Mouse (Mus musculus): ENCODE results near the gene Prkcz. TPM values are rescaled to one million over a fixed set of nuclear protein-coding genes. Genes with fewer than 3 reads are reported as not detected.
"Not testable (repeated sequence)": the region's sequence is repeated elsewhere in the genome, so short reads cannot be mapped to it uniquely, and the experiment has no call there.

The Prkcz gene
- polyA plus RNA-seq, 2 experiments from 2014 or later = 9.0 to 12.2 TPM

GRCm38 (mm10) chr4:155357601-155358000, 3.6 kb downstream of the Prkcz start:
- ATAC-seq = no peak

DNA sequence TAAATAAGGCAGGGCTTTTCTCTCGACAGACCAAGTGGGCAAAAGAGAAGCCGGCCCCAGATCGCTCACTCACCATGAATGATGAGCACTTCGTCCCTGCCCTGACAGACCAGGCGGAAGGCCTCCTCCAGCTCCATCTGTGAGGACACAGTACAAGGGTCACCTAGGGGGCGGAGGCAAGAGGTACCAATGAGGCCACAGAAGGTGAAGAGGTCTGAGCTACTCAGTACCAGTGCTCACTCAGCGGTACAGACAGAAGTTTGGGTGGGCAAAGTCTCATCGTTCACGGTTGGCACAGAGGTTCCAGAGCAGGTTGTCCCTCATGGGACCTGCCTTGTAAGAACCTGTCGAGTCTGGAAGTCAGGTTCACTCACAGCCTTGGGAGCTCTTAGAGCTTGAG, 4.8 kb downstream of the Prkcz start:
- ATAC-seq = no peak

- no peak for ATAC-seq
Observed at GRCm38 (mm10) chr4:155354546-155354945, 6.6 kb downstream of the Prkcz start.

- ATAC-seq = no peak
Observed at GRCm38 (mm10) chr4:155354035-155354434, 7.1 kb downstream of the Prkcz start.

- ATAC-seq = no peak
Observed at GRCm38 (mm10) chr4:155352581-155352980, 8.6 kb downstream of the Prkcz start.

DNA sequence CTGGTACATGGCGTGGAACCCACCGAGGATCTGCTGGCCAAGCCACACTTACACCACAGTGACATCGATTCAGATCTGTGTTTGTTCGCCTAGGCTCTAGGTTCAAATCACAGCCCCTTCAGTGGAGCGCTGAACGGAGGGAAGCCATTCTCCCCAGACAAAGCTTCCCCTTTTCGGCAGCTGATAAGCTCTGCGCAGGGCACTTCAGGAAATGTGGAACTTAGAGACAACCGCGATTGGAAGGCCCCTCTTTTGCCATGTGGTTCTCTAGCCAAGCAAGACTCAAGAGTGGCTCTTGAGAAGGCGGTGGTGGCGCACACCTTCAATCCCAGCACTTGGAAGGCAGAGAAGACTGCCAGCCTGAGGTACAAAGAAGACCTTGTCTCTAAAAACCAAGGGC, 14.8 kb downstream of the Prkcz start:
- ATAC-seq = no peak

- peak; percentile 58 for ATAC-seq
Observed at GRCm38 (mm10) chr4:155345608-155345953, 15.6 kb downstream of the Prkcz start.

- no peak for ATAC-seq
Observed at GRCm38 (mm10) chr4:155344716-155345607, 16.2 kb downstream of the Prkcz start.

DNA sequence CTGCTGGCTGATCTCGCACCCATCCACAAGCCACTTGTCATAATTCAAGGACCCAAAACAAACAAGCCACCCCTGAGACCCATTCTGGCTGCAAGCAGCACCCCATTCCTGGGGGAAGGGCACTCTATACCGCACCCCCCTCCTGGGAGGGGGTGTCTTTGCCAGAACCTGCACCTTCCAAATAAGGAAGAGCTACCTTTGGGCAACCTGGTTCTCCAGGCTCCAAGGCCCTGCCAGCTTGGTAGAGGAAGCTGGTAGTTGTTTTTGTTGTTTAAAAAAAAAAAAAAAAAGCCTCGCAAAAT, 16.9 kb downstream of the Prkcz start:
- ATAC-seq = no peak

DNA sequence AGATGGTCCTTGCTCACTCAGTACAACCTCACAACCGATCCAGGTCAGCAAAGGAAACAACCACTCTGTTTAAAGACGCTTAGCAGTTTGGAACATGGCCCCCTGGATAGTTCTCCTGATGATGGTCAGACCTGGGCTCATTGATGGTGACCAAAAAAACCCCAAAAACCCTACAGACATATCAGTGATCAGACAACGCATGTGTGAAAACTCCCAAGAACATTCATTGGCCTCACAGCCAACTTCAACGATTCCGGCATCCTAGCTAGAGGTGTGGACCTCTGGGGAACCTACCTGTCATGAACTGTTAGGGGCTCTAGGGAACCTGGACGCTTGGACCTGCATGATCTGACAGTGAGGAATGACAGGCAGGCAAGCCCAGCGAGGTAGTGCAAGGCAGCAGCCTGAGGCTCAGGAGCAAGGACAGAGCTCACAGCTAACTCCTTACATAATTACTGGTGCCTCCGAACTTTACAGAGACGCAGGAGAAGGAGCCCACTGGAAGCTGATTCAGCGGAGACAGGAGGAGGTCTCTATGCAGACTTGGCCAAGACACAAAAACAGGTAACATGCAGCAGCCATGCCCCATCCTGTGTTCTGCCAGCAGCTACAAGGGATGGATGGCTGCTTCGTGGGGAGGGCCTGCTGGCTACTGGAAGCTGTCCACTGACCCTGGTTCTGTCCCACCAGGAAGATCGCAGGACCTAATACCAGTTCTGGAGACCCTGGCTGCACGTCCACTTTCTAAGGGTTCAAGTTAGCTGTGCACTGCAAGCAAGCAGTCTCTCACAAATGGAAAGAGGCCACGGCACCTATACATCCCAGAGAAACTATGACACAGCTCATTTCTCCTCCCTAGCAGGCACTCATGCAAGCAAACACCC, 17.5 kb downstream of the Prkcz start:
- ATAC-seq = no peak

DNA sequence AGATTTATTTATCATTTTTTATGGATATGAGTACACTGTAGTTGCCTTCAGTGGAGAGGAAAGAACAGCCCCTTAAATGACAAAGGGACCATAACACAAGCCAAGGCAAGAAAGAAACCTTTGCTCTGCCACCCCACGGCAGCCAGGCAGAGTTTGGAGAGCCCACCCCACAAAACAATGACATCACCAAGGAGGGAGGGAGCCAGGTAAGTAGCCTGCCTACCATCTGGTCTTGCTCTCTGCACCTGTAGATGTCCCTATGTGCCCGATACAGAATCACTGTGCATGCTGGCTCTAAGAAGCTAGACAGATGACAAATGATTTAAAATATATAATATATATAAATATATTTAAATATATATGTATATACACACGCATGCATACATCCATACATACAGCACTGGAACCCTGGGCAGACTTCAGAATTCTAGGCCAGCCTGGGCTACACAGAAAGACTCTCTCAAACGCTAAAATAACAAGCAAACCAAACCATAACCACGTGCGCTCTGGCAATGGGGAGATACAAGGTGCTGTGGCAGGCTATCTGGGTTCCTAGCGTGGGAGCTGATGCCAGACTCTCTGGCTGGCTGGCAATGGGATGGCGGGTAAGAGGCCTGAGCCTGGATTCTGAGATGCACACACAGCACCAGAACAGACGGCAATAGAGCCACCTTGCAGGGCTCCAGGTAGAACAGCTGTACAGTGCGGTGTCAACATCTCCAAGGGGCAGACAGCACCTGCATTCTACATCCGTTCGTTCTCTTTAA, 24.7 kb downstream of the Prkcz start:
- ATAC-seq = no peak

GRCm38 (mm10) chr4:155332253-155332652, 28.9 kb downstream of the Prkcz start:
- ATAC-seq = no peak

- not testable (repeated sequence) for ATAC-seq
Observed at GRCm38 (mm10) chr4:155328385-155328784, 32.8 kb downstream of the Prkcz start.

DNA sequence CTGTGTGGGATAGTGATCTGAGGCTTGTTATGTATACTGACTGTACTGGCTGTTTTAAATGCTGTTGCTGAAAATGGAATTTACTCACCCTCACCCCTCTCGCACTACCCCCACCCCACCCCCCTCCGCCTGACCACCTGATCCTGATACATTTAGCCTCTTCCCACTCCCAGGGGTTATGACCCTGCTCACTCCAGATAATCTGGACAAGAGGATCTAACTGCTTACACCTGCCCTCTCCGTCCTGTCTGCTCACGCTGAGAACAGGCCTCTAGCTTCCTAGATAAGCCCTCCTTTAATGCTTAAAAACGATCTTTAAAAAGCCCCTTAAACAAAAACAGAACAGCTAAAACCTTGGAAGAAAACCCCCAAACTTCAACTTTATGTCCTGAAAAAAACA, 35.4 kb downstream of the Prkcz start:
- ATAC-seq = no peak

DNA sequence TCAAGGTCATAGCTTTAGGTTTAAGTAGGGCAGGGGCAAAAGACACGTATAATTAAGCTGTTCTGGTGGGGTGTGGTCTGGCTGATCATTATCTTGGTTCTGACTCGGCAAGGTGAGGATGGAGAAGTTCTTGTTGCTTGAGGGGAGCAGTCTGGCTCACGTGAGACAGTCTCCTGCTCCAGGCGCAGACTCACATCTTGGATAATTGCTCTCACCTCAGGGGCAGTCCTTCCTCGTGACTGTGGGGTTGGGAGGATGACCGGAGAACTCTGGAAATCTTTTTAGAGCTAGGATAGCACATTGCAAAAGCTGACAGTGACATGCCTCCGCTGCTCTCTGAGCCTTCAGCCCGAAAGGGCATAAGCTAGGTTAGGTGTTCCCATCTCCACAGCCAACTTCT, 36.6 kb downstream of the Prkcz start:
- no peak for ATAC-seq

DNA sequence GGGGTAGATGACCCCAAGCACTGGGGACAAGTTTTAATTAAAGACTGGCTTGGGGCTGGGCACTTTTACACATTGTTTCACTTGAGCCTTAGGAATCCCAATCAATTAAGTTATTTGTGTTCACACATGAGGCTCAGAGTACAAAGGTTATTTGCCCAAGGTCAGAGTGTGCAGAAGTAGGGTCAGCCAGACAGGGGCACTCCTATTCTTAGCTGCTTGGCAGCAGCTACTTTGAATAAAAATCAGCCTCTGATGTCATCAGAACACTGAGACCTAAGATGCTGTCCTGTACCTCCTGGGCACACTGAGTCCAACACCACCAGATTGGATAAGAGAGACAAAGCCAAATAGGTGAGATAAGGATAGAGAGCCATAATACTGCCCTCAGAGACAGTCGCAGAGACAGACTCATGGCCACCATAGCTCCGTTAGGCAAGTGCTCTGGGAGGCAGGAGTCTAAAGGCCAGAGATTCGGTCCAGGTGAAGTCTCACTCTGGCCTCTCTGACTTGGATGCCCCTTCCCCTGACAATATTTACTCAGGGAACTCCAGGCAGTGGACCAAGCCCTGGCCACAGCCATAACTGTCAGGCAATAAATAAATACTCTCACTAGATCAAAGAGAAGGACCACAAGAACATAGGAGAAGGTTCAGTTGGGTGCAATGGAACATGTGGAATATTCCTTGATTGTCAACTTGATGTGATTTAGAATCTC, 37.9 kb downstream of the Prkcz start:
- ATAC-seq = no peak

DNA sequence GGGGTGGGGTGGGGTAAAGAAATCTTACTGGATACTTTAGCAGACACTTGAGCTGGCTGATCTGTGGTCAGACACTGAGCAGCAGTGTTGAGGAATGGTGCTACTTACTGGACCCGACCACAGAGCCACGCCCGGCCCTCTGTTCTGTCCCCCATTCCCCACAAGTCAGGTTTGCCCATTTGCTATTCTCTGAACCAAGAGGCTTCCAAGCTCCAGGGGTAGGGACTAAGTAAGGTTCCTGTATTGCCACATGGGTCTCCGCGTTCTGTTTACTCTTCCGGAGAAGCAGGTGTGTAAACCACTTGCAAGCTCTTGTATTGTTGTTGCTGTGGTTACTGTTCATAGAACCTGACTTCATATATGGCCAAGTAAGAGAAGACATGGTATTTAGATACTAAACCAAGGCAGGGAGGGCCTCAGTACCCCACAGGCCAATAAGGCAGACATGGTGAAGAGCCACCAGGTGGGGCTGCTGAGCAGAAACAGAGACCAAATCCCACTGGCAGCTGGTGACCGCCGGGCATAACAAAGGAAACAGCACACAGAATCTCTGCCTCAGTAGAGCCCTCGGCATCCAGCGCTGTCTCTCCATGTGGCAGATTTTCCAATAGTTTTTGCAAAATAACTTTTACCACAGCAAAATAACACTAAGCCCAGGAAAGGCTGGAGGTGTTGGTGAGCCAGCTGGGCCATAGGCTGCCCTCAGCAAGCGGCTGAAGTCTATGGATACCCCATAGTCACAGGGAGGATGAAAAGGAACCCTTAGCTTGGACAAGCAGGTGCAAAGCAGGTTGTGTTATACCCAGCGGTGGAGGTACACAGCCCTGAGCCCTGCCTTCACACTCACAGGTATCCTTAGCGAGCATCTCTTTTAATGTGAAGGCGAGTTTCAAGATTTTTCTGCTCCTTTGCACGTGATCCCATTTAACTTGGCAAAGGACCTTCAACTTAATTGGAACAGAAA, 40.6 kb downstream of the Prkcz start:
- ATAC-seq = no peak

- no peak for ATAC-seq
Observed at GRCm38 (mm10) chr4:155318266-155318665, 42.9 kb downstream of the Prkcz start.

GRCm38 (mm10) chr4:155315031-155315430, 46.1 kb downstream of the Prkcz start:
- ATAC-seq = no peak

- ATAC-seq = no peak
Observed at GRCm38 (mm10) chr4:155308679-155309078, 52.5 kb downstream of the Prkcz start.

DNA sequence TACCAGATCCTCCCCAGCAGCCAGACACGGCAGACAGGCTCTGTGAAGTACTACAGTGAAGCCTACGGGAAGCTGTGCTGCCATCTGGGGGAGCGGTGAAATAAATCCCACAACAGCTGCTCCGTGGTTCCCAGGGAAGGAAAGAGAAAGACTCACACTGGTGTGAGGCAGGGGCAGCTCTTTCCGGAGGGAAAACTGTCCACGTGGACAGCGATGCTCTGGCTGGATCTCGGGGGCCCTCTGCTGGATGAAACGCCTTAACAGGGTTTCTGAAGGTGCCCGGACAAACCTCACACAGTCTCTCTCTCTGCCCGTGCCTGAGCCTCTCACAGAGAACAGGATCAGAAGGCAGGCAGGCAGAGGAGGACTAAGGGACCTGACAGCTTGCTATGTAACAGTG, 53.1 kb downstream of the Prkcz start:
- ATAC-seq = peak; percentile 60
